ENCODE assay signal across 11 mouse cellular contexts in genomic region chr5:114575986-114576605, GRCm38 (mm10). TPM values are rescaled to one million over a fixed set of nuclear protein-coding genes. Genes with fewer than 3 reads are reported as not detected.
DNase-seq lines count a peak whose midpoint lies in the region; ATAC-seq lines count a peak whose summit lies in the region.
"Had no signal": no experiment of that assay in that cellular context is flagged by ENCODE, and none has a peak within 500 bp of the region (broad histone marks: within the 10 kb centered on the region; RNA-seq: fewer than 3 reads in every experiment).

No protein-coding gene starts in this region.

- WGBS in midbrain, embryonic 10.5 days = 90% methylated on average over 16 of the region's 16 CpGs
- WGBS in midbrain, embryonic 15.5 days = 80% methylated on average over 16 of the region's 16 CpGs
- WGBS in forebrain, embryonic 16.5 days = 67% methylated on average over 16 of the region's 16 CpGs

- intact Hi-C loops in gastrocnemius, postnatal 14 days (cut with DNase I; ENCODE audit: low total_unique reads) = no loop called here

- peaks cover 92% of the 10 kb centered on the region for H3K4me1 ChIP-seq in midbrain, embryonic 10.5 days
- H3K4me1 ChIP-seq in midbrain, embryonic 15.5 days = peaks cover 84% of the 10 kb centered on the region
- peaks cover 86% of the 10 kb centered on the region for H3K4me1 ChIP-seq in forebrain, embryonic 16.5 days (replicated peaks; ENCODE audit: control insufficient read depth, insufficient read depth, low read length)

- DNase-seq in midbrain, embryonic 10.5 days (ENCODE audit: low spot score) = no peak
- peak; percentile 30 for DNase-seq in layer of hippocampus, adult 9-10 months (ENCODE audit: low spot score)
- DNase-seq in retina, postnatal 1 day = peak; percentile 57
- no peak for DNase-seq in gastrocnemius, postnatal 14 days
- no peak for DNase-seq in thymus, adult 18-20 months
- DNase-seq: gastrocnemius, postnatal 10 days had no signal

- no peaks in the 10 kb centered on the region for H3K9me3 ChIP-seq in midbrain, embryonic 10.5 days (replicated peaks)
- no peaks in the 10 kb centered on the region for H3K9me3 ChIP-seq in midbrain, embryonic 15.5 days
- H3K9me3 ChIP-seq in forebrain, embryonic 16.5 days (ENCODE audit: control insufficient read depth, low read length) = no peaks in the 10 kb centered on the region
- H3K9me3 ChIP-seq: heart, embryonic 13.5 days; liver, embryonic 15.5 days had no signal

- H3K9ac ChIP-seq in midbrain, embryonic 15.5 days = no peak overlapping the region
- H3K9ac ChIP-seq in forebrain, embryonic 16.5 days (replicated peaks; ENCODE audit: low read depth, low read length) = no peak overlapping the region
- H3K9ac ChIP-seq: heart, embryonic 13.5 days; liver, embryonic 15.5 days had no signal

- no peak for ATAC-seq in midbrain, embryonic 15.5 days (replicated peaks)
- peak; percentile 45; the same call in 1 of the 2 replicates for ATAC-seq in forebrain, embryonic 16.5 days
- ATAC-seq: intestine, embryonic 16.5 days had no signal

- peak overlapping the region; percentile 70 for H3K27ac ChIP-seq in midbrain, embryonic 10.5 days (replicated peaks)
- H3K27ac ChIP-seq in midbrain, embryonic 15.5 days = no peak overlapping the region
- H3K27ac ChIP-seq in forebrain, embryonic 16.5 days (ENCODE audit: low read length) = no peak overlapping the region
- H3K27ac ChIP-seq: heart, embryonic 13.5 days; liver, embryonic 15.5 days had no signal

- H3K27me3 ChIP-seq in midbrain, embryonic 10.5 days (ENCODE audit: low read depth, poor library complexity, severe bottlenecking) = peaks cover 47% of the 10 kb centered on the region
- H3K27me3 ChIP-seq in midbrain, embryonic 15.5 days (replicated peaks) = no peaks in the 10 kb centered on the region
- H3K27me3 ChIP-seq in forebrain, embryonic 16.5 days (replicated peaks; ENCODE audit: control insufficient read depth, insufficient read depth, low read length) = peaks cover 31% of the 10 kb centered on the region

- no peak overlapping the region for H3K4me2 ChIP-seq in midbrain, embryonic 15.5 days
- peak overlapping the region; percentile 13; the same call in 1 of the 2 replicates for H3K4me2 ChIP-seq in forebrain, embryonic 16.5 days (ENCODE audit: low read length)
- H3K4me2 ChIP-seq: liver, embryonic 15.5 days had no signal

- peaks cover 27% of the 10 kb centered on the region for H3K36me3 ChIP-seq in midbrain, embryonic 10.5 days
- H3K36me3 ChIP-seq in midbrain, embryonic 15.5 days (replicated peaks) = no peaks in the 10 kb centered on the region
- no peaks in the 10 kb centered on the region for H3K36me3 ChIP-seq in forebrain, embryonic 16.5 days (ENCODE audit: control insufficient read depth, insufficient read depth)
- H3K36me3 ChIP-seq: heart, embryonic 13.5 days; liver, embryonic 15.5 days had no signal

- H3K4me3 ChIP-seq in midbrain, embryonic 10.5 days = no peak overlapping the region
- H3K4me3 ChIP-seq in midbrain, embryonic 15.5 days = no peak overlapping the region
- H3K4me3 ChIP-seq in forebrain, embryonic 16.5 days (replicated peaks; ENCODE audit: low read length) = no peak overlapping the region
- H3K4me3 ChIP-seq: heart, embryonic 13.5 days; liver, embryonic 15.5 days had no signal

RNA-seq across cellular contexts. Expression of gene Fam222a, which starts 8.3 kb away (rescaled TPM):
- 4.0 and 5.1 TPM in 2 replicates for polyA plus RNA-seq in midbrain, embryonic 10.5 days (2016; fragmentation: Nextera tagmentation; extraction: Ambion mirVana)
- 7.1 and 8.1 TPM in 2 replicates for polyA plus RNA-seq in midbrain, embryonic 15.5 days (2015; fragmentation: Nextera tagmentation; extraction: Ambion mirVana)
- polyA plus RNA-seq in forebrain, embryonic 16.5 days (2015; fragmentation: Nextera tagmentation; extraction: Ambion mirVana) = 4.3 and 4.4 TPM in 2 replicates
- under 1 TPM; 0.49 to 0.96 TPM for total RNA-seq in gastrocnemius, postnatal 14 days (2021)

Comparison
In these comparisons a context has a peak if more than half of its experiments do, and no peak if none do; other contexts are left out.
1. DNase-seq: peak in layer of hippocampus, adult 9-10 months (single experiment) and retina, postnatal 1 day (single experiment); none in midbrain, embryonic 10.5 days (single experiment), gastrocnemius, postnatal 14 days (single experiment) and thymus, adult 18-20 months (0 of 2).